Mouse (Mus musculus) midbrain, postnatal 0 days (tissue): ENCODE data around the gene Fbxo3. TPM values are rescaled to one million over a fixed set of nuclear protein-coding genes. Genes with fewer than 3 reads are reported as not detected.

ENCODE experiments used
- ATAC-seq: fragments of 200-750 bp; cut with Nextera tagmentation; 2 replicates; pipeline ENCODE4 v1.8.0; 2017; ENCODE audit warnings: moderate number of reproducible peaks, mild to moderate bottlenecking, moderate TSS enrichment, moderate library complexity; ENCODE audit not compliant: low FRiP score
- DNase-seq: peaks from one replicate; pipeline ENCODE4 v3.0.0-alpha.2; 2015; ENCODE audit warnings: low spot score
- H3K27ac ChIP-seq: fragments of 300-500 bp; sonication (generic); 2 replicates; pipeline ENCODE4 v1.5.1; 2014; ENCODE audit warnings: low read depth, mild to moderate bottlenecking, low read length, mixed read lengths
- H3K27me3 ChIP-seq: fragments of 300-500 bp; sonication (generic); 2 replicates; pipeline ENCODE4 v1.6.1; 2014; ENCODE audit warnings: low read length, control low read depth, mixed read lengths; ENCODE audit not compliant: insufficient read depth
- H3K36me3 ChIP-seq: fragments of 300-500 bp; sonication (generic); 2 replicates; pipeline ENCODE4 v1.6.1; 2014; ENCODE audit warnings: low read length, control low read depth, mixed read lengths; ENCODE audit not compliant: insufficient read depth
- H3K4me1 ChIP-seq: fragments of 300-500 bp; sonication (generic); 2 replicates; pipeline ENCODE4 v1.6.1; 2014; ENCODE audit warnings: mild to moderate bottlenecking, control low read depth, antibody characterized with exemption, low read length, mixed read lengths; ENCODE audit not compliant: insufficient read depth
- H3K4me2 ChIP-seq: fragments of 300-500 bp; sonication (generic); 2 replicates; pipeline ENCODE4 v1.6.1; 2014; ENCODE audit warnings: low read depth, mild to moderate bottlenecking, low read length, mixed read lengths; ENCODE audit not compliant: poor library complexity, severe bottlenecking
- H3K4me3 ChIP-seq: fragments of 300-500 bp; sonication (generic); 2 replicates; pipeline ENCODE4 v1.5.1; 2014; ENCODE audit warnings: low read depth, mild to moderate bottlenecking, low read length, moderate library complexity
- H3K9ac ChIP-seq: fragments of 300-500 bp; sonication (generic); replicated peaks from 2 replicates; pipeline ENCODE4 v1.6.1; 2014; ENCODE audit warnings: mild to moderate bottlenecking, low read length, moderate library complexity, mixed read lengths; ENCODE audit not compliant: poor library complexity, severe bottlenecking
- H3K9me3 ChIP-seq: fragments of 300-500 bp; sonication (generic); 2 replicates; pipeline ENCODE4 v1.6.1; 2016; ENCODE audit warnings: low read length, control low read depth
- CTCF ChIP-seq: IDR thresholded peaks from 2 replicates; pipeline ENCODE4 v1.5.1; 2016; ENCODE audit warnings: antibody characterized with exemption, mild to moderate bottlenecking
- WGBS: fragments of 180-500 bp; shearing (Covaris S2); extraction: QIAGEN DNeasy Blood & Tissue Kit; methylation state at CpG from one replicate; pipeline ENCODE4 v1.1.7; 2014; 5-methylcytosine and 5-hydroxymethylcytosine counted together
- polyA plus RNA-seq: library from polyadenylated mRNA; unstranded; fragments of >200 nt; fragmentation: Nextera tagmentation; extraction: Ambion mirVana; gene quantifications from 2 replicates; pipeline ENCODE4 v1.2.1, GENCODE M21; 2015
- total RNA-seq: library from RNA; depleted of rRNA; stranded (reverse); fragments of >200 nt; gene quantifications from 2 replicates; pipeline ENCODE4 v1.2.3, GENCODE M21; 2014

The Fbxo3 gene
- total and polyA plus RNA-seq, 2 experiments from 2014 or later = 69.3 to 73.2 TPM

GRCm38 (mm10) chr2:104041632-104042031 lies 14.1 kb downstream of the Fbxo3 start:
- peaks cover 25% of the 10 kb centered on the region for H3K36me3 ChIP-seq
- H3K4me1 ChIP-seq = no peaks in the 10 kb centered on the region
- no peak for TF ChIP-seq CTCF
- H3K27me3 ChIP-seq = no peaks in the 10 kb centered on the region
- WGBS = 82% methylated on average over 5 of the region's 5 CpGs
- no peak overlapping the region for H3K4me3 ChIP-seq
- ATAC-seq = no peak
- no peak for DNase-seq
- no peak overlapping the region for H3K9ac ChIP-seq
- H3K4me2 ChIP-seq = no peak overlapping the region
- no peaks in the 10 kb centered on the region for H3K9me3 ChIP-seq
- no peak overlapping the region for H3K27ac ChIP-seq

GRCm38 (mm10) chr2:104042766-104043165 lies 15.2 kb downstream of the Fbxo3 start:
- Histone ChIP-seq H3K4me2 (no peak overlapping the region), H3K9ac (no peak overlapping the region), H3K36me3 (peaks cover 24% of the 10 kb centered on the region), H3K4me1 (no peaks in the 10 kb centered on the region), H3K4me3 (no peak overlapping the region), H3K9me3 (no peaks in the 10 kb centered on the region), H3K27ac (no peak overlapping the region), H3K27me3 (no peaks in the 10 kb centered on the region)
- ATAC-seq (no peak), DNase-seq (no peak)
- 97% methylated on average over 15 of the region's 15 CpGs for WGBS
- no peak for TF ChIP-seq CTCF

GRCm38 (mm10) chr2:104043624-104044478 lies 16.3 kb downstream of the Fbxo3 start:
- H3K4me2 ChIP-seq = no peak overlapping the region
- peaks cover 28% of the 10 kb centered on the region for H3K36me3 ChIP-seq
- no peak overlapping the region for H3K9ac ChIP-seq
- no peaks in the 10 kb centered on the region for H3K9me3 ChIP-seq
- ATAC-seq (no peak), DNase-seq (no peak)
- TF ChIP-seq CTCF = no peak
- H3K4me3 ChIP-seq = no peak overlapping the region
- no peaks in the 10 kb centered on the region for H3K4me1 ChIP-seq
- H3K27me3 ChIP-seq = no peaks in the 10 kb centered on the region
- 56% methylated on average over 5 of the region's 5 CpGs for WGBS
- H3K27ac ChIP-seq = no peak overlapping the region

- Histone ChIP-seq H3K9ac (no peak overlapping the region), H3K9me3 (no peaks in the 10 kb centered on the region), H3K4me1 (no peaks in the 10 kb centered on the region), H3K27ac (no peak overlapping the region), H3K4me2 (no peak overlapping the region), H3K27me3 (no peaks in the 10 kb centered on the region), H3K4me3 (no peak overlapping the region), H3K36me3 (peaks cover 29% of the 10 kb centered on the region)
- WGBS = 88% methylated on average over 1 of the region's 1 CpGs
- no peak for ATAC-seq
- TF ChIP-seq CTCF = no peak
- DNase-seq = no peak
Observed at GRCm38 (mm10) chr2:104044479-104045080, 17.1 kb downstream of the Fbxo3 start.

GRCm38 (mm10) chr2:104058381-104058780 lies 30.9 kb downstream of the Fbxo3 start:
- WGBS = 94% methylated on average over 1 of the region's 1 CpGs
- Histone ChIP-seq H3K4me2 (no peak overlapping the region), H3K36me3 (peaks cover 31% of the 10 kb centered on the region), H3K27me3 (no peaks in the 10 kb centered on the region), H3K9me3 (no peaks in the 10 kb centered on the region), H3K27ac (no peak overlapping the region), H3K9ac (no peak overlapping the region), H3K4me1 (no peaks in the 10 kb centered on the region), H3K4me3 (no peak overlapping the region)
- ATAC-seq = no peak
- no peak for TF ChIP-seq CTCF
- DNase-seq = no peak

- ATAC-seq (no peak), DNase-seq (no peak)
- Histone ChIP-seq H3K9ac (no peak overlapping the region), H3K27ac (no peak overlapping the region), H3K4me3 (no peak overlapping the region), H3K27me3 (no peaks in the 10 kb centered on the region), H3K36me3 (peaks cover 28% of the 10 kb centered on the region), H3K4me1 (no peaks in the 10 kb centered on the region), H3K9me3 (no peaks in the 10 kb centered on the region), H3K4me2 (no peak overlapping the region)
- 96% methylated on average over 4 of the region's 4 CpGs for WGBS
- no peak for TF ChIP-seq CTCF
Observed at GRCm38 (mm10) chr2:104058954-104059353, 31.4 kb downstream of the Fbxo3 start.
